Mouse (Mus musculus): Measurements from ENCODE around the gene Gm10570. TPM values are rescaled to one million over a fixed set of nuclear protein-coding genes. Genes with fewer than 3 reads are reported as not detected.

Gene Gm10570
- 2.1 TPM in 1 of 2 replicates, not detected in the other for polyA plus RNA-seq (2012; ENCODE audit: insufficient read depth, insufficient read length, missing spikeins)

DNA sequence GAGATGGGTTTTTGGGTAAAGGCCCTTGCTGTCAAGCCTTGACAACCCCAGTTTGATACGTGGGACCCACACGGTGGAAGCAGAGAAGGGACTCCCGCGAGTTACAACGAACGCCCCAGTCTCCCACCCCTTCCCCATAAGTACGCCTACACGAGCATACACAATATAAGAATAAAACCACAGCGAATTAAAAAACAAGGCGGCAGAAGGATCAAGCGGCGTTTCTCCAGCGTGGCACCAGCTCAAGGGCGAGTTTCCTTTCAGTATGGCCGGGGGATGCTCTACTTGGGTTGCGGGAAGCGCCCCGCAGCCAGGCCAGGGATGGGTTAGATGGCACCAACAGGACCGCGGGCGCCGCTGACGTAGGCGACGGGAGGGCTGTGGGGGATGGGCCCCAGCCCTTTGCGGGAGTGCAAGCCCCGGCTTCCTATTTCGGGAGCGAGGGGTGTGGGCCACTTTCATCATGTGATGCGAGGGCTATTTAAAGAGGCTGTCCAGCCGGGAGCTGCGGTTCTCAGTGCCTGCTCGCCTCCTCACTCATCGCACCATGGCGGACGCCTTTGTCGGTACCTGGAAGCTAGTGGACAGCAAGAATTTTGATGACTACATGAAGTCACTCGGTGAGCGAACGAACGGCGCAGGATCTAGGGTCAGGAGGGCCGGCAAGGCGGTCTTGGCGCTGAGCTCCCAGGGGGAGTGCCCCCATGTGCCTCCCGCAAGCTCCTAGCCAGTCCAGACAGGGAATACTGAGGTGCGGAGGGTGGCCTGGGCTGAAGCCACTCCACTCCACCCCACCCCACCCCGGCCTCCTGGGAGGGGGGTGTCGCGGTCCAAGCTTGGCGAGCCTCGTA lies at the start of gene Gm10570, which contains the start of gene Fabp3:
Gm10570 (minus strand) TSS at position 444 of the 851 bp plus-strand sequence.
Fabp3 (plus strand) TSS at position 365 of the 851 bp plus-strand sequence.
- Histone ChIP-seq H3K4me1 (ENCODE audit: control insufficient read depth, insufficient read depth, insufficient read length, low read length) (no peaks in the 10 kb centered on the region), H3K27ac (replicated peaks; ENCODE audit: low read depth, low read length) (peak within 1 kb of the TSS; percentile 94)

DNA sequence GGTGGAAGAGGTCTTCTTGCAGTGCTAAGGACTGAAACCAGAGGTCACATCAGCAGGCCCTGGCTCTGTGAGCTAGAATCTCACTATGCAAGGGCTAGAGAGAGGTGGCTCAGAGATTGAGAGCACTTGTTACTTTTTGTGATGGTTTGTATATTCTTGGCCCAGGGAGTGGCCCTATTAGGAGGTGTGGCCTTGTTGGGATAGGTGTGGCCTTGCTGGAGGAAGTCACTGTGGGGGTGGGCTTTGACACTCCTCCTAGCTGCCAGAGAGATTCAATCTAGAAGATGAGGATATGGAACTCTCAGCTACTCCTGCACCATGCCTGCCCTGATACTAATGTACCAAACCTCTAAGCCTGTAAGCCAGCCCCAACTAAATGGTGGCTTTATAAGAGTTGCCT lies 49.5 kb upstream of the Gm10570 start:
- H3K4me1 ChIP-seq (ENCODE audit: control insufficient read depth, insufficient read depth, insufficient read length, low read length): peaks cover 4% of the 10 kb centered on the region; the same call in 1 of the 2 replicates
- H3K27ac ChIP-seq (replicated peaks; ENCODE audit: low read depth, low read length): no peak overlapping the region
- H3K4me3 ChIP-seq (ENCODE audit: insufficient read depth, low read depth, low read length): no peak overlapping the region

More for the DNA sequence above, at the start of gene Gm10570, which contains the start of gene Fabp3:
- H3K4me3 ChIP-seq (ENCODE audit: insufficient read depth, low read depth, low read length): peak within 1 kb of the TSS; percentile 71

DNA sequence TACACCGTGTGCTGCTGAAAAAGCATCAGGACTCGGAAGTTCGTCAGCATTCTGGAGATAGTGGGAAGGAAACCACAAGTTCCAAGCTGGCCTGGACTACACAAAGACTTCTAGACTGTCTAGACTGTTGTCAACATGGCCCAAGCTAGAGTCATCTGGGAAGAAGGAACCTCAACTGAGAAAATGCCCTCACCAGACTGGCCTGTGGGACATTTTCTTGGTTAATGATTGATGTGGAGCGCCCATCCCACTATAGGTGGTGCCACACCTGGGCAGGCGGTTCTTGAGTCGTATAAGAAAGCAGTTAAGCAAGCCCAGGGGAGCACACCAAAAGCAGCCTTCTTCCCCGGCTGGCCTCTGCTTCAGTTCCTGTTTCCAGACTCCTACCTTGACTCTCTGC lies 44.1 kb upstream of the Gm10570 start:
- Histone ChIP-seq H3K4me3 (ENCODE audit: insufficient read depth, low read depth, low read length) (no peak overlapping the region), H3K4me1 (ENCODE audit: control insufficient read depth, insufficient read depth, insufficient read length, low read length) (no peaks in the 10 kb centered on the region), H3K27ac (replicated peaks; ENCODE audit: low read depth, low read length) (no peak overlapping the region)

DNA sequence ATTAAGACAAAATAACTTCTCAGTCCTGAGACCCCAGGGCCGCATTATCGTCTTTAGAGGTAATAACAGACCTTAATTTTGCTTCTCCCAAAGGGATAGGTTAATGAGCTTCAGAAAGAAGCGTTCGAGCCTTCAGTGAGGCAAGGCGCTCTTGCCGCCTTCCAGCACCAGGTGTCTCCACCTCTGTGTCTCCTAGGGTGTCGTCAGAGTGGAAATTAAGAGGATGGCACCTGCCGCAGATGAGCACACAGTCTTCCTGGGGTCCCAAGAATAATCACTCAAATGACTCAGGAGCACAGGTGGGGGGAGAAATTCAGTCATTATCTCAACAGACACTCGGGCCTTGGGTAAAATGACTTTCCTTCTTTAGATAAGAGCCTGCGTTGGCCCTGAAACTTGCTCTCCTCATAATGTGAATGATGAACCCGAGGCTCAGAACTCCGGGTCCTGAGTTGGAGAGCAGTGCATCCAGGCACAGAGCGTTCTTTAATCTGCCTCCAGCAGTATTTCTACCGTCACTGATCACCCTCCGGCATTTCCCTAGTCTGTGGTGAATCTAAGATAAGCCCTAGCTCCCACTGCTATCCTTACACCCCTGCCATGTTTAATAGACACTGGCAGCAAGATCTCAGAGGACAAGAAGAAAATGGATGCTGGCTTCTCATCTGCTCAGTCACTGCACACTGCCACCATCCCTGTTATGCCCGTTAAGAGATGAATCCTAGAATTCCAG lies 42.4 kb upstream of the Gm10570 start:
- Histone ChIP-seq H3K27ac (replicated peaks; ENCODE audit: low read depth, low read length) (no peak overlapping the region), H3K4me1 (ENCODE audit: control insufficient read depth, insufficient read depth, insufficient read length, low read length) (no peaks in the 10 kb centered on the region), H3K4me3 (ENCODE audit: insufficient read depth, low read depth, low read length) (no peak overlapping the region)

DNA sequence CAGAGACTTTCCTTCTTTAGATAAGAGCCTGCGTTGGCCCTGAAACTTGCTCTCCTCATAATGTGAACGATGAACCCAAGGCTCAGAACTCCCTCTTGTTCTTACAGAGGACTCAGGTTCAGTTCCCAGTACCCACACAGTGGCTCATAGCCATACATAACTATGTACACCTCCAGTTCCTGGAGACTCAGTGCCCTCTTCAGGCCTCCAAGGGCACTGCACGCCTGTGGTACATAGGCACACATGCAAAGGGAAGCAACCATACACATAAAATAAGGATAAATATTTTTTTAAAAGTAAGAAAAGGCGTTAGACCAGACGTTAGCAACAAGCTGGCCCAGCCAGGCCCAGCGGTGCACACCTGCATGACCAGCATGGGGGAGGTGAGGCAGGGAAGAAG lies 41.2 kb upstream of the Gm10570 start:
- H3K27ac ChIP-seq (replicated peaks; ENCODE audit: low read depth, low read length): no peak overlapping the region
- no peak overlapping the region for H3K4me3 ChIP-seq (ENCODE audit: insufficient read depth, low read depth, low read length)
- no peaks in the 10 kb centered on the region for H3K4me1 ChIP-seq (ENCODE audit: control insufficient read depth, insufficient read depth, insufficient read length, low read length)

DNA sequence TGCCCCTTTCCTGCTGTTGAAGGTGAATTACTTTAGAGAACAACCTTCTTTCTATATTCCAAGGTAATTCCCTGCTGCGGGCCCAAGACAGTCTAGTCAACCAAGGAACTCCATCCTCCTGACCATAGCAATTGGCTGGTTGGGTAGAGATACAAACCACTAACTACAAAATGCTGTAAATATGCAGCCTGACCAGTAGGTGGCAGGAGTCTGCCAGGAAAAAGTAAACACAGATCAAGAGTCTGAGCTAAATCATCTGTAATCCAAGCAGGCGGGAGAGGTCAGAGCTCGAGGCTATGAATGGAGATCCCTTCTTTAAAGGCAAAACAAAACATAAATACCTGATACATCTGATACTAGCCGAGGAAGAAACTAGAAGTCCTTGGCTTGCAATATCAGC lies 33.2 kb upstream of the Gm10570 start:
- H3K4me3 ChIP-seq (ENCODE audit: insufficient read depth, low read depth, low read length): no peak overlapping the region
- H3K27ac ChIP-seq (replicated peaks; ENCODE audit: low read depth, low read length): no peak overlapping the region

DNA sequence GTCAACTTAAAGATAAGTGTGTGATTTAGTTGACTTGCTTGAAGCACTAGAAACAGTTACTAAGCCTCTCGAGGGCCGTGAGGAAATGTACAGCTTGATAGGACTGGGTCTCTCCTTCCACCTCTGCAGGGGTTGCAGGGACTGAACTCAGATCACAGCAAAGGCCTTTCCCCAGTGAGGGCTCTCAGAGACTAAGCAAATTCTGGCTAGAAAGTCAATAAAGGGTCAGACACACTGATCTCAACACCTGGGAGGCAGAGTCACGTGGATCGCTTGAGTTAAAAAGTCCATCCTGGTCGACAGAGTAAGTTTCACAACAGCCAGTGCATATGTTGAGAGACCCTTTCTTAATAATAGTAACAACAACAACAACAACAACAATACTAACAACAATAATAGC lies 27.4 kb upstream of the Gm10570 start:
- H3K4me1 ChIP-seq (ENCODE audit: control insufficient read depth, insufficient read depth, insufficient read length, low read length): no peaks in the 10 kb centered on the region
- H3K27ac ChIP-seq (replicated peaks; ENCODE audit: low read depth, low read length): no peak overlapping the region
- H3K4me3 ChIP-seq (ENCODE audit: insufficient read depth, low read depth, low read length): no peak overlapping the region

More for the DNA sequence above, 33.2 kb upstream of the Gm10570 start:
- no peaks in the 10 kb centered on the region for H3K4me1 ChIP-seq (ENCODE audit: control insufficient read depth, insufficient read depth, insufficient read length, low read length)

DNA sequence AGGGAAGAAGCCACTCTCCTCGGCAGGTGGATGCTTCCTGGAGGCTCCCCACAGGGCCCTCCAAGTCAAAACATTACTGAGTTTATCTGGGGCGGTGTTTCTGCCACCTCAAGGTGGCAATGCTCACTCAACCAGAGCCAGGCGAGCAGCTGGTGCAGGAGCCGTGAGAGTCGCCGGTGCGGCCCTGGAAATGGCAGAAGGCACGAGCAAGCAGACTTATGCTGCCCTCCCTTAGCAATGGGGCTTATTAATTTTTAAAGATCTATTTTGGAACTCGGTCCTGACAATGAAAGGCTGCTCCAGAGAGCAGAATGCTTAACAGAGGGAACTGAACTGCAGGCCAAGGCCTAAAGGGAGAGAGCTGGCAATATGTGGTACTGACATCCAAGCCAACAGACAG lies 18.9 kb upstream of the Gm10570 start:
- Histone ChIP-seq H3K4me1 (ENCODE audit: control insufficient read depth, insufficient read depth, insufficient read length, low read length) (no peaks in the 10 kb centered on the region), H3K27ac (replicated peaks; ENCODE audit: low read depth, low read length) (no peak overlapping the region)

DNA sequence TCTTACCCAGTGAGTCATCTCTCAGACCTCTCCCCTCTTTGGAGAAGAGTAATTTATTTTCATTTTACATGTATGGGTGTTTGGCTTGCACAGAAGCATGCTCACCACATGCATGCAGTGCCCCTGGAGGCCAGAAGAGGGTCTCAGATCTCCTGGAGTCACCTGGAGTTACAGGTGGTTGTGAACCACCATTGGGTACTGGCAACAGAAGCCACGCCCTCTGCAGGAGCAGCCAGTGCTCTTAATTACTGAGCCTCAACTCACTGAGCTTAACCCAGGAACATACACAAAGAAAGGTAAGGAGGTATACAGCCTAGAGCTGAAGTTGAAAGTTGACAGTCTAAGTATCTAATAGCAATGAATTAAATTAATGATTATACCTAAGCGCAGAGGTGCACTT lies 17.0 kb upstream of the Gm10570 start:
- no peaks in the 10 kb centered on the region for H3K4me1 ChIP-seq (ENCODE audit: control insufficient read depth, insufficient read depth, insufficient read length, low read length)
- H3K4me3 ChIP-seq (ENCODE audit: insufficient read depth, low read depth, low read length): no peak overlapping the region
- no peak overlapping the region for H3K27ac ChIP-seq (replicated peaks; ENCODE audit: low read depth, low read length)

More for the DNA sequence above, 18.9 kb upstream of the Gm10570 start:
- H3K4me3 ChIP-seq (ENCODE audit: insufficient read depth, low read depth, low read length): no peak overlapping the region

DNA sequence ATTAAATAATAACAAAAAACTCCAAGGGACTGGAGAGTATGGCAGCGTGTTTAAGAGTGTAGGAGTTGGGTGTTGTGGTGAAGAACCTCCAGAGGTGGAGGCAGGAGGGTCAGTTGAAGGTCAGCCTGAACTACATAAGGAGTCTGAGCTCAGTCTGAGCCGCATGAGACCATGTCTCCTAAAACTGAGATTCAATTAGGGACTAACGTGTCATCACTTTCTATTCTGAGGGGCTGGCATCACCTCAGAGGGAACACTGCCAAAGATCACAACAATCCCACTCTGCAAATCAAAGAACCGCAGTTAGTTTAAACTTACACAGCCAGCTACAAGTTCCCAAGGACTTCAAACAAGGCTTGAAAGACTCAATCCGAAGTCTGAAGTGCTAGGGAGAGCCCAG lies 15.1 kb upstream of the Gm10570 start:
- Histone ChIP-seq H3K4me1 (ENCODE audit: control insufficient read depth, insufficient read depth, insufficient read length, low read length) (no peaks in the 10 kb centered on the region), H3K4me3 (ENCODE audit: insufficient read depth, low read depth, low read length) (no peak overlapping the region), H3K27ac (replicated peaks; ENCODE audit: low read depth, low read length) (no peak overlapping the region)

DNA sequence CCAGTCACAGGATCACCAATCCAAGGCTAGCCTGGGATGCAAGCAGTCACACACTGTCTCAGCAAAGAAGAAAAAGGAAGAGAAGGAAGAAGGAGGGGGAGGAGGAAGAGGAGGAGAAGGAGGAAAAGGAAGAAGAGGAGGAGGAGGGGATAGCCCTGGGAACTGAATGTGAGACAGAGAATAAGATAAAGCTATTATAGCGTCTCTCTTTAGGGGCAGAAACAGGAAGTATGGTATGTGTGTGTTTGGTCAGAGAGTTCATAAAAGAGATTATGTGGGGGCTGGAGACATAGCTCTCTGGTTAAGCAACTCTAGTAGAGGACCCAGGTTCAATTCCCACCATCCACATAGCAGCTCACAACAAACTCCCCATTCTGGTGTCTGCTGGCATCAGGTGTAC lies 14.7 kb upstream of the Gm10570 start:
- Histone ChIP-seq H3K4me1 (ENCODE audit: control insufficient read depth, insufficient read depth, insufficient read length, low read length) (no peaks in the 10 kb centered on the region), H3K27ac (replicated peaks; ENCODE audit: low read depth, low read length) (no peak overlapping the region), H3K4me3 (ENCODE audit: insufficient read depth, low read depth, low read length) (no peak overlapping the region)

DNA sequence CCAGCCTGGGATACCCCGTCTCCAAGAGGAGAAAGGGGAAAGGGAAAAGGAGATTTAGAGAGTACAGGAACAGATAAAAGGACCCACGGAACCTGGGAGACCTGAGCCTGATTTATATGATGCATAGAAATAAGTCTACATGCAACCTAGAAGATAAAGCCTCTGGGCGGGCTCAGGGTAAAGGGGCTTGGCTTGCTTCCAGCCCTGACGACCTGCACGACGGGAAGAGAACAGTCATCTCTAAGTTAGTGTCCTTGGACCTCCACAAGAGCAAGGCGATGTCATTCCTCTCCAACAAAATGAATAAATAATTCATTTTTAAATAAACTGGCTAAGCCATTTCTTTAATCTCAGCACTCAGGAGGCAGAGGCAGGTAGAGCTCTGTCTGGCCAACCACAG lies 14.1 kb upstream of the Gm10570 start:
- no peak overlapping the region for H3K27ac ChIP-seq (replicated peaks; ENCODE audit: low read depth, low read length)
- H3K4me3 ChIP-seq (ENCODE audit: insufficient read depth, low read depth, low read length): no peak overlapping the region
- H3K4me1 ChIP-seq (ENCODE audit: control insufficient read depth, insufficient read depth, insufficient read length, low read length): no peaks in the 10 kb centered on the region

DNA sequence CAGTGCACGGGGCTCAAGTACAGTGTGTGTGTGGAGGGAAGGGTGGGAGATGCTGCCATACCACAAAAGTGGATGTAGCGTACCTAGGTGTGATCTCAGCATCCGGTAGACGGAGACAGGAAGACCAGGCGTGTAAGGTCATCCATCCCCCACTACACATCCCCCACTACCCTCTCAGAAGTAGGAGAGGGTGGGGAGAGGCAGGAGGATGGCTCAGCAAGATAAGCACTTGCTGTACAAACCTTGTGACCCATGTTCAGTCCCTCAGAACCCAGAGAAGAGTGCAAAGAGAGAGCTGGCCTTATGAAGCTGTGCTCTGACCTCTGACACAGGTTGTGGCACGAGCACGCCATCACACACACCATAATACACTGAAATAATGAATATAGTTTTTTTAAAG lies 13.2 kb upstream of the Gm10570 start:
- Histone ChIP-seq H3K4me1 (ENCODE audit: control insufficient read depth, insufficient read depth, insufficient read length, low read length) (no peaks in the 10 kb centered on the region), H3K27ac (replicated peaks; ENCODE audit: low read depth, low read length) (no peak overlapping the region), H3K4me3 (ENCODE audit: insufficient read depth, low read depth, low read length) (no peak overlapping the region)

DNA sequence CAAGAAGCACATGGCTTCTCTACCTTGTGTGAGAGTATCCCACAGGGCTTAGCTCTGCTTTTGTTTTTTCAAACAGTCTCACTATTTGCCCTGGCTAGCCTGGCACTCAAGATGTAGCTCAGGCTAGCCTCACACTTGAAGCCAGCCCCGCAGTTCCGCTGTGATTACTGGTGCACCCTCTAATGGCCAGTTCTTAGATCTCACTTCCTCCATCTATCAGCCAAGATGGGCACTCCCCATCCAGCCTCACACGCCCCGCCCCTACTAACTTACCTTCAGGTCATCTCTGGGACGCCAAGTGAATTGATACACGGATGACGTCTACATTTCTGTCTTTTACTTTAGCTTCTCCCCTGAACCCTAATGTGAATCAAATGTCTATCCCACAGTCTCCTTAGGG lies 11.1 kb upstream of the Gm10570 start:
- Histone ChIP-seq H3K27ac (replicated peaks; ENCODE audit: low read depth, low read length) (no peak overlapping the region), H3K4me3 (ENCODE audit: insufficient read depth, low read depth, low read length) (no peak overlapping the region), H3K4me1 (ENCODE audit: control insufficient read depth, insufficient read depth, insufficient read length, low read length) (no peaks in the 10 kb centered on the region)

DNA sequence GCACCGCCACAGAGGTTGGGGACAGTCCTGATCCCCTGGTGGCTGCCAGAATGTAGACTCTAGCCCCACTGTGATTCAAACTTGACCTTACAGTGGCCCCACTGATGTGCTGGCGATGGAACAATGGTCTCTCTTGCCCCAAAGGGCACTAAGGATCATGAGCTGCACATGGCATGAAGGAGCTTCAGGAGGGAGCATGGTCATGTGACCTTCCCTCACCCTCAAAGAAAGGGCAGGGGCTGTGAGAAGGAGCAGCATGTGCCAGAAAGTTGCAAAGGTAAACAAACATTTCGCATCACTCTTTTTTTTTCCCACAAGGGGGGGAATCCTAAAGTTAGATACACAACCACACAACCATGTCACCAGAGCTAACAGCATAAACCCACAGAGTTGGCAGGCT lies 9.6 kb upstream of the Gm10570 start:
- H3K4me1 ChIP-seq (ENCODE audit: control insufficient read depth, insufficient read depth, insufficient read length, low read length): no peaks in the 10 kb centered on the region
- H3K27ac ChIP-seq (replicated peaks; ENCODE audit: low read depth, low read length): no peak overlapping the region
- H3K4me3 ChIP-seq (ENCODE audit: insufficient read depth, low read depth, low read length): no peak overlapping the region
